Mouse (Mus musculus): ENCODE measurements around the gene Plekhs1.

DNA sequence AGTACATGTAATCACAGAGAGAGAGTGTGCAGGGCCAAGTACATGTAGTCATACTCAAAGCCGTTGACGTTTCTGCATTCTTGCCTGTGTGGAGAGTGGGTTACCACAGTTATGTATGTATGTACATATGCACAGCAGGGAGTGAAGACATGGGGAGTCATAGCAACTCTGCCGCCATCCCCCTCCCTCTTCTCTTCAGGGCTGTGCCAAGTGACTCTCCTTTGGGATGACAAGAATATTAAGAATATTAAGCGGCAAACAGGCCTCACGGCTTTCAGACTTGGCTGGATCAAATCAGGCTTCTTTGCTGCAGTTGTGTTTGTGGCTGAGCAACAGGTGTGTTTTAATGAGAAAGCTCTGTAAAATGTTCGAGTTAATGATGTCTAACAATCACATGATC lies 28.2 kb downstream of the Plekhs1 start:
- TF ChIP-seq CTCF (IDR thresholded peaks at IDR 0.05; ENCODE audit: extremely low read depth, insufficient read depth, insufficient read length, insufficient replicate concordance) (no peak), POLR2A (IDR thresholded peaks at IDR 0.05; ENCODE audit: low read depth, low read length) (no peak)
